Mouse (Mus musculus): ENCODE data around the gene A4galt. TPM values are rescaled to one million over a fixed set of nuclear protein-coding genes. Genes with fewer than 3 reads are reported as not detected.
"Not testable (repeated sequence)": the region's sequence is repeated elsewhere in the genome, so short reads cannot be mapped to it uniquely, and the experiment has no call there.

A4galt gene
- polyA plus RNA-seq (2017; shearing (Covaris generic)): not detected

DNA sequence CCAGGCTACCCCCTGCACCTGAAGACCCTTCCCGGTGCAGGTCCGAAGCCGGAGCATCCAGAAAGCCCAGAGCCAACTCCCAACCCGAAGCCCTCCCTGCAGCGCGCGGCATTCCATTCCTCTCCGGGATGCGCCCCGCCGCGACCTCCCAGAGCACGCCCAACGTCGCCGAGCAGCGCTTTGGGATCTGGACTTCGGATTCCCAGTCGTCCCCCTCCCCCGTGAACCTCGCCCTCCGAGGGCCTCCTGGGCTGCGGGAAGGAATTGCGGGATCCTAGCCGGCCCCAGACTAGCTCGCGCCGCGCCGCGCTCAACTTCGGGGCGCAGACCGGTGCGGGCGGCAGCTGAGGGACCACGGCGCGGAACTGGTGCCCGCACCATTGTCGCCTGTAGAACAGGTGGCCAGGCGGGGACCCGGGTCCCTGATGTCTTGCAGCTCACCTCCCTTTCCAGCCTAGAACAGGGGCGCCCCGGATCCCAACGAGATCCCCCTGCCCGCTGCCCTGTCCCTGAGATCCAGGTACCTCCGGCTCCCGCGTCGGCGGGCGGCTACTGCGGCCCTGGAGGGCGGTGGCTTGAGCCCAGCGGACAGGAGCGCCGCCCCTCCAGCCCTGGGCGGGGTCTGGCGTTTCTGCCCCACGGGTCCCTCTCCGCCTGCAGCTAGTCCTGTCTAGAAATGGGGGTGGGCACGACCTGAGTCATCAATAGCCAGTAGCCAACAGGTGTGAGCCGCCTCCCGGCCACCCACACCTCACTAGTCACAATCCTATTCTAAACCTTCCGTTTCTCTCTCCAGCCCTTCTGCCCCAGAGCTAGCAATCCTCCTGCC lies at the start of gene A4galt:
TSS of gene A4galt (minus strand) at position 599 of the 829 bp plus-strand sequence.
- no peak for ATAC-seq

DNA sequence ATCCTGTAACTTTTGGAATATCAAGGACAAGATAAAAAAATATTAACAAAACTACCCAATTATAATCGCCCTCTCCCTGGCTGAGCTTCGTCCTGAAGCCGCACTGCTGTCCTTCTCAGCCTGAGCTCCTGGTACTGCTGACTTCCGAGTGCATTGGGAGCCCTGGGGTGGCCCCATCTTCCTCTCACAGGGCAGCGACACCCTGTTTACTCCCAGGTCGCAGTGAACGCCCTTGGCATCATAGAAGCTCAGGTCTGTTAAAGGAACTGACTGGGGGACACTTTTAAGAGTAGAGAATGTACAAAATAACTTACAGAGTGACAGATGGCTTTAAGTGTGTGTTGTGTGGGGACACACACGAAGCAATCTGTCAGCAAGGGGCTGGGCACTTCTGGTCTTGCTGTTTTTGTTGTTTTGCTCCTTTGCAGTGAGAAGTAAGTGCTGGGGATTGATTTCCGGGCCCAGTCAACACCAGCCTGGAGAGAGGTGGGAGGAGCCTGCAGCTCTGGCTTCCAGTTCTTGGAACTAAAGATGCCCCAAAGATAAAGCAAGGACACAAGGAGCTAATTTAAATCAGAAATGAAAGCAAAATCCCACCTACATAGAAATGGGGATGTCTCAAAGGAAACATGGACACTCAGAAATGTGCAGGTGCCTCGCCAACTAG lies 48.5 kb upstream of the A4galt start:
- ATAC-seq: no peak

- ATAC-seq: no peak
Observed at GRCm38 (mm10) chr15:83299450-83299849, 47.9 kb upstream of the A4galt start.

- no peak for ATAC-seq
Observed at GRCm38 (mm10) chr15:83298810-83299209, 47.2 kb upstream of the A4galt start.

- no peak for ATAC-seq
Observed at GRCm38 (mm10) chr15:83298313-83298712, 46.7 kb upstream of the A4galt start.

DNA sequence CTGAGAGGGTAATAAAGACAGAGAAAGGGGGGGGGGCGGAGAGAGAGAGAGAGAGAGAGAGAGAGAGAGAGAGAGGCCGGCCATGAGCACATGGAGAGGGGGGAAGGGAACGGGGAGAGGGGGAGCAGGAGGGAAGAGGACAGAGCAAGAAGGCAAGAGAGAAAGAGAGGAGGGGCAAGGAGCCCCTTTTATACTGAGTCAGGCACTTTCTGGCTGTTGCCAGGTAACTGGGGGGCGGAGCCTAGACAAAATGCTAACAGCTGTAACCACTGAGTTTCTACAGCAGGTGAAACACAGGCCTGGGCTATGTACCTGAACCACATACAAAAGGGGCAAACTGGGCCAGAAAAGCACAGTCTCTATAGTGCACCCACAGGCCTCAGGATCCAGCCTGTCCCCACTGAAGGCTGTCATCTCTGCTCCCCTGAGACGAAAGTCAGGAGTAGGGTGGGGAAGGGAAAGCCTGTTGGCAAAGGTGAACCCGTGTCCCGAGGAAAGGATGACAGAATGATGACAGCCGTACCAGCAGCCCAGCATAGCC lies 45.3 kb upstream of the A4galt start:
- ATAC-seq: no peak

DNA sequence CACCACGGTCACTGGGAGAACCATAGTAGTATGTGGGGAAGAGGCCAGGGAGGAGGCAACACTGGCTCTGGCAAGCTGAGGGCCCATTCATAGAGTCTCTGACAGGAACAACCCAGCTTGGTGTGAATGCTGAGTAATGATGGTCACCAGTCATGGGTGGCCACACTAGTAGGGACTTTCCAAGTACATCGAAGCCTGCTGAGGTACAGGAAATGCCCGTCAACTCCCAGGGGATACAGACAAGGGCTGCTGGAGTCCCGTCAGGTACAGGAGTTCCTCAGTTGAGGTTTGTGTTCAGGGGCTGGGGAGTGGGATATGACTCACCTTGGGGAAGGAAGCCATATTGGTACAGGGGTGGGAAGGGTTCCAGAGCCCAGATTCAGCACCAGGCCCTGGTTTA lies 44.5 kb upstream of the A4galt start:
- no peak for ATAC-seq

DNA sequence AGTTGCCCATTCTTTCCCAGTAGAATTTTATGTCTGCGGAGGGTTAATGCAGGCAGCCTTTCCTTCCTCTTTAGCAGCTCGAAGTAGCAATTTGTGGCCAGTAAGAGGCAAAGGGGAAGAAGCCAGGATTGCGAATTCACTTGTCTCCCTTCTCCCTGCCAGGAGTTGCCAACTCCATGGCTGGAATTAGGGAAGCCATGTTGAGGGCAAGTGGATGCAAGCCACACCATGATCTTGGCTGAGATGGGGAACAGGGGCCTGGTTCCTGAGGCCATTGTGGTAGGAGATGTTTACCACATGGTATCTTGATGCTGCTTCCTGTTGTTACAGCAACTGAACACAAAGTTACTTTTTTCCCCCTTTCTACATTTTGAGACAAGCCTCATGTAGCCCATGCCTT lies 43.4 kb upstream of the A4galt start:
- no peak for ATAC-seq

DNA sequence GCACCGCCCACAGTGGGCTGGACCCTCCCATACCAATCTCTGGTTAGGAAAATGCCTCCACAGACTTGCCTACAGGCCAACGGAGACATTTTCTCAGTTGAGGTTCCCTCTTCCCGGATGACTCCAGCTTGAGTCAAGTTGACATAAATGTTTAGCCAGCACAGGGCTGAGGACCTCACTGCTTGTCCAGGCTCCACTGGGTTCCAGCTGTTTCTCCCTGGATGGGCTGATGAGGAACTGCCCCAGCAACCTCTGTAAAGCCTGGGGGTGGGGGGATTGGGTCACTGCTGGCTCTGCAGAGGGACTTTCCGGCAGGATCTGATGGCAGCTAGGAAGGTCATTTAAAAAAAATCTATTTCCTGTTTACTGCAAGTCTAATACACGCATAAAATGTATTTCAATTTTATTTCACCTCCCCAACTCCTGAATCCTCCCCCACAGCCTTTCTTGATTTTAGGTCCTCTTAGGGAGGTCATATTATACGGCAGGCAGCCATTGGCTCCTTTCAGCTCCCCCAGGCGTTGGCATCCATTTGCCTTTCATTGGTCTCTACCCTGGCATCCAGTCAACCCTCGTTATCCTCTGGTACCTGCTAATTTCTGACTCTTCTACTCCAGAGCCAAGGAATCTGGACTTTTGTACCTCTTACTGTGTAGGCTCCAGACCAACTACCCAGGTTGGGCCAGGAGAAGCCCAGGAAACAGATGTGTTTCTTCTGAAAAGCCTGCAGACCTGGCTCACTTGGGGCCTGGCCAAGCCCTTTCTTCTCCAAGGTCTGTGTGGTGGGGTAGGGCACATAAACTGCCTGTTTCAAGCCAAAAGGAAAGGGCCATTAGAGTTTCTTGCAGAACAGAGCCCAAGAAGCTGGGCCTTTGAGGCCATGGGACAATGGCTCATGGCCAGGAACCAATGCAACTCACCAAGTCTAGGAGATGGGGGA lies 42.4 kb upstream of the A4galt start:
- no peak for ATAC-seq

DNA sequence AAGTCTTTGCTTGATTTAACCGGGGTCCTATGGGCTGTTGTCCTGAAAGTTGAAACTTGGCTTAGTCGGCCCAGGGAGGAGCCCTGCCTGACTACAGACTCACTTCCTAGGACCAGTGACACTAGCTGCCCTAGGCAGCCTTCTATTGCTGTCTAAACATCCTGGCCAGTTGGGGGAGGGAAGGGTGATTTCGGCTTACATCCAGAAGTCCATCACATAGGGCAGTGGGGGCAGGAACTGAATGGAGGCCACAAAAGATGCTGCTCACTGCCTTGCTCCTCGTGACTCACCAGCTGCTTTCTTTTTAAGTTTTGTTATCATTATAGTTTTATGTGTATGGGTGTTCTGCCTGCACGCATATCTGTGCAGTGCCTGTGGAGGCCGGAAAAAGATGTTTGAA lies 41.6 kb upstream of the A4galt start:
- ATAC-seq: no peak

DNA sequence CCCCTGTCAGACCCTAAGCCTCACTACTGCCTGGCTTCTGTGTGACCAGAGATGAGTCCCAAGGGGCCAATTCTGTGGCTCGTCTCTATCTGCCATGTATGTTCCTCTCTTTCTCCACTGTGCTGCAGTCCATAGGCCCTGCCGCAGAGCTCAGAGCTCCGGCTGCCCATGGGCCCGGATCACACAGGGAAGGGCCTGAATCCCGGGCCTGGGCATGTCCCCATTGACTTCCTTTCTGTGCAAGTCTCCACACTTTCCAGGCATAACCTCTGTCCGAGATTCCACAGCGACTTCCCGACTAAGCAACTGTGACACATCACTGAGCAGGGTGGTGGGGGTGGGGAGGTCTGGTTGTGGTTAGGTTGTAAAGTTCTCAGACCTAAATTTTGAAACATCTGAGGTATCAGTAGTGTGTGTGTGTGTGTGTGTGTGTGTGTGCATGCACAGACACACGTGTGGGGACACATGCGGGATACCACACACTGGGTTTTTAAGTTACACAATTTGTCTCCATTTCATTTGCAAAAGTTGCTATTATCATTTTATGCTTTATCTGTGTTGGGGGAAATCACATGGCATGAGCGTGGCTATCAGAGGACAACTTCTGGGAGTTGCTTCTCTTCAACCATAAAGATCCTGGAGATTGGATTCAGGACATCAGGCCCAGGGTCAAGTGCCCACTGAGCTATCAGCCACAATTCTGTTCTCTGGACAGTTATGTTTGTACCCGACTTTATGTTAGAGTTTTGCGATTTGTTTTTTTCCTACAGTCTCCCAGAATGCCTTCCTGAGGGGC lies 40.9 kb upstream of the A4galt start:
- ATAC-seq: no peak

- ATAC-seq: no peak
Observed at GRCm38 (mm10) chr15:83290899-83291298, 39.3 kb upstream of the A4galt start.

DNA sequence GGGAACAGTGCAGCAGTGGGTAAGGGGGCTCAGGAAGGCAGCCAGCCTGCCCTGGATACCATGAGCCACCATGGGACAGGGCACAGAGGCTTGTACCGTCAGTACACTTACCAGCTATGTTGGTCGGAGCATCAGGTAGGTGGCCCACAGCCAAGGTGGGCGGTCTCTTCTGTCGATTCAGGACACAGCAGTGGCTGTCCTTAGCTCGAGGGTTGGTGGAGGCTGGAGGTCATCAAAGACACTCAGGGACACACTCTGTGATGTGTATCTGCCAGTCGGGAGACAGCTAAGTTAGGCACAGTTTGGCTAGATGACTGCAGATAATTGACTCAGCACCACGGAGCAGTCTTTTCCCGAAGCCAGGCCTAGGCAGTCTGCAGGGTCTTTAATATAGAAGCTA lies 33.3 kb upstream of the A4galt start:
- no peak for ATAC-seq

DNA sequence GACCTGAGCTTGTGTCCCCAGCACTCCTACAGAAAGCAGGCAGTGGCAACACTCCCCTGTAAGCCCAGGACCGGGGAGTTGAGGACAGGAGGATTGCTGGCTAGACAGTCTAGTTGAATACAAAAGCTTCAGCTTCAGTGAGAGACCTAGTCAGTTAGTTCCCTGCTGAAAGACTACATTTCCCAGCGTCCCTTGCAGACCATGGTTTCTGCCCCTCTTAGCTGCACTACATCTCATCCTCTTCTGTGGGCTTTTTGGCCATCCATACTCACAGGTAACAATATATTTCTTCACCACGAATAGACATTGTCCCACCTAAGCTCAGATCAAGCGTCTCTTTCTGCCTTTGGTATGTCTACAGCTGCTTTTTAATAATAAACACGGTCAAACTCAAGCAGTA lies 30.8 kb upstream of the A4galt start:
- ATAC-seq: no peak

- no peak for ATAC-seq
Observed at GRCm38 (mm10) chr15:83281303-83281702, 29.7 kb upstream of the A4galt start.

- ATAC-seq: no peak
Observed at GRCm38 (mm10) chr15:83278579-83278978, 27.0 kb upstream of the A4galt start.

- no peak for ATAC-seq
Observed at GRCm38 (mm10) chr15:83277451-83277850, 25.9 kb upstream of the A4galt start.

DNA sequence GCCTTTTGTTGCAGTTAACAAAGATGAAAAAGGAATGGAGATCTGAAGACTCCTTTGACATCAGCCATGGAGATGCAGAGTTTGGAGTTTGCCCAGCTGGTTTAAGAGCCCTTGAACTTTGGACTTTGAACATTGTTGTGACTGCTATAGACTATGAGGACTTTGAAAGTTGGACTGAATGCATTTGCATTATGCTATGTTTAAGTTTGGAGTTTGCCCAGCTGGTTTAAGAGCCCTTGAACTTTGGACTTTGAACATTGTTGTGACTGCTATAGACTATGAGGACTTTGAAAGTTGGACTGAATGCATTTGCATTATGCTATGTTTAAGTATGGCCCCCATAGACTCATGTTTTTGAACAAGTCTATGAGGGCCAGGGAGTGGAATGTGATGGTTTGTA lies 22.7 kb upstream of the A4galt start:
- ATAC-seq: not testable (repeated sequence)

DNA sequence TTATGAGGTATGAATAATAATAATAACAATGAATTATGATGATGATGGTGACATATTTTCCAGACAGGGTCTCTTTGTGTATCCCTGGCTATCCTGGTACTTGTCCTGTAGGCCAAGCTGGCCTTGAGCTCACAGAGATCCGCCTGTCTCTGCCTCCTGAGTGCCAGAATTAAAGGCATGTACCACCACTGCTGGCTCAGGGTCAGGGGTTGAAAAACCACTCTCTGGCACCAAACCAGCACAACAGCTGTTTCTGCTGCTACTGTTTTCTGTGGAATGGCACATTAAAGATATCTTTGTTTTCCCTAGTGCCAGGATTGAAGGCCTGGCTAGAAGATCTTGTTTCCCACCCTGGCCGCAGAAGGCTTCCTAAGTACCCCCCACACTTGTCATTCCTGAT lies 21.4 kb upstream of the A4galt start:
- ATAC-seq: no peak

DNA sequence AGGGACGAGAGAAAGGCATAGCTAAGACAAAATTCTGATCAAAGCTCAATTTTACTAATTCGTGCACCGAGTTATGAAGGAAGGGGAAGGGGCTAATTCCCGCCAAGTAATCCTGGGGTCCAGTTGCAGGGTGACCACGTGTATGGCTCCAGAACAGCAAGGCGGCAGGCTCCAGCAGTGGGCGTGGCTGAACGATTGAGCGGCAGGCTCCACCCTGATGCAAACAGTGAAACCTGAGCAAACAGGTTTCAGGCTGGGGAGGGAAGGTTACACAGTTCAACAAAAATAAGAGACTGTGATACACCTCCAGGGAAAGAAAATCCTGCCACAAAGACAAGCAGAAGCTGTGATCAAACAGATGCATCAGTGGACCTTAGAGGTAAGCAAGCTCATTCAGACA lies 19.6 kb upstream of the A4galt start:
- ATAC-seq: not testable (repeated sequence)

DNA sequence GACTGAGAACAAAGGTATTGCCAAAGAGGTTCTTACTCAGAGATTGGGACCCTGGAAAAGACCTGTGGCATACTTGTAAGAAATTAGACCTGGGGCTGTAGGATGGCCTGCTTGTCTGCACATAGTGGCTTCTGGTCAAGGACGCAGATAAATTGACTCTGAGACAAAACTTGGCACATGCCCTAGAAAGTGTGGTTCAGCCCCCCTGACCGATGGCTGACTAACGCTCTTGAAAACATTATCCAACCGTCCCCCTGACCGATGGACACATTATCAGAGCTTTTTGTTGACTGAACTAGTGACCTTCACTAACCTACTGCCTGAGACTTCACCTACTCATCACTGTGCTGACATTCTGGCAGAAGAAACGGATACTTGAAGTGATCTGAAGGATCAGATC lies 18.4 kb upstream of the A4galt start:
- ATAC-seq: not testable (repeated sequence)

GRCm38 (mm10) chr15:83268428-83268827 lies 16.9 kb upstream of the A4galt start:
- ATAC-seq: not testable (repeated sequence)

All from activated CD4-positive, CD25-positive, alpha-beta regulatory T cell, adult 4 months (primary cell).